Mouse (Mus musculus) limb, embryonic 14.5 days (tissue): ENCODE results near the gene Aldh4a1. TPM values are rescaled to one million over a fixed set of nuclear protein-coding genes. Genes with fewer than 3 reads are reported as not detected.
A peak's percentile ranks its signal among the peaks of the same experiment; 100 is the strongest.

Experiments
- ATAC-seq: fragments of 200-750 bp; cut with Nextera tagmentation; 2 replicates; pipeline ENCODE4 v1.8.0; 2017; ENCODE audit warnings: low read depth, moderate number of reproducible peaks, moderate TSS enrichment; ENCODE audit not compliant: low FRiP score
- DNase-seq: peaks from one replicate; pipeline ENCODE4 v3.0.0-alpha.2; 2015; ENCODE audit warnings: low spot score
- H3K27ac ChIP-seq: fragments of 300-500 bp; sonication (generic); replicated peaks from 2 replicates; pipeline ENCODE4 v1.5.1; 2014; ENCODE audit warnings: low read depth, mild to moderate bottlenecking, low read length, moderate library complexity, mixed read lengths
- H3K27me3 ChIP-seq: fragments of 300-500 bp; sonication (generic); 2 replicates; pipeline ENCODE4 v1.6.1; 2014; ENCODE audit warnings: low read length, mixed read lengths; ENCODE audit not compliant: control insufficient read depth, insufficient read depth
- H3K36me3 ChIP-seq: fragments of 300-500 bp; sonication (generic); 2 replicates; pipeline ENCODE4 v1.6.1; 2014; ENCODE audit warnings: mild to moderate bottlenecking, low read length, moderate library complexity, mixed read lengths; ENCODE audit not compliant: control insufficient read depth, insufficient read depth
- H3K4me1 ChIP-seq: fragments of 300-500 bp; sonication (generic); 2 replicates; pipeline ENCODE4 v1.6.1; 2014; ENCODE audit warnings: antibody characterized with exemption, low read length, mixed read lengths; ENCODE audit not compliant: control insufficient read depth, insufficient read depth
- H3K4me2 ChIP-seq: fragments of 300-500 bp; sonication (generic); replicated peaks from 2 replicates; pipeline ENCODE4 v1.6.1; 2014; ENCODE audit warnings: low read depth, mild to moderate bottlenecking, low read length, moderate library complexity; ENCODE audit not compliant: severe bottlenecking
- H3K4me3 ChIP-seq: fragments of 300-500 bp; sonication (generic); replicated peaks from 2 replicates; pipeline ENCODE4 v1.5.1; 2014; ENCODE audit warnings: low read length
- H3K9ac ChIP-seq: fragments of 300-500 bp; sonication (generic); 2 replicates; pipeline ENCODE4 v1.6.1; 2014; ENCODE audit warnings: mild to moderate bottlenecking, low read depth, low read length, moderate library complexity; ENCODE audit not compliant: severe bottlenecking
- H3K9me3 ChIP-seq: fragments of 300-500 bp; sonication (generic); 2 replicates; pipeline ENCODE4 v1.6.1; 2016; ENCODE audit warnings: low read length; ENCODE audit not compliant: control insufficient read depth
- POLR2A ChIP-seq: fragments of 200-500 bp; IDR thresholded peaks from 2 replicates; pipeline ENCODE4 v1.8.0; 2012; ENCODE audit warnings: inconsistent platforms, mild to moderate bottlenecking, moderate library complexity, borderline replicate concordance; ENCODE audit not compliant: insufficient read depth, insufficient read length; ENCODE audit errors: extremely low read depth
- WGBS: fragments of 180-500 bp; shearing (Covaris S2); extraction: QIAGEN DNeasy Blood & Tissue Kit; methylation state at CpG from one replicate; pipeline ENCODE4 v1.1.7; 2014; 5-methylcytosine and 5-hydroxymethylcytosine counted together
- polyA plus RNA-seq, 2 experiments: library from polyadenylated mRNA; depleted of rRNA in 1 of 2; stranded (reverse) in 1 of 2; unstranded in 1 of 2; fragments of >200 nt; fragmentation: Nextera tagmentation in 1 of 2; extraction: Ambion mirVana in 1 of 2; gene quantifications; 2 replicates each; pipeline versions ENCODE4 v1.2.1 to v1.2.3; 2012 to 2014

Gene Aldh4a1
- polyA plus RNA-seq, 2 experiments = 21.9 to 23.0 TPM

- Histone ChIP-seq H3K9me3 (no peaks in the 10 kb centered on the region), H3K4me1 (peaks cover 12% of the 10 kb centered on the region), H3K36me3 (no peaks in the 10 kb centered on the region), H3K27me3 (no peaks in the 10 kb centered on the region), H3K4me3 (peak overlapping the region; percentile 56), H3K27ac (no peak overlapping the region), H3K4me2 (peak overlapping the region; percentile 74), H3K9ac (peak overlapping the region; percentile 53)
- TF ChIP-seq POLR2A = no peak
- ATAC-seq (no peak), DNase-seq (no peak)
- WGBS = 19% methylated on average over 21 of the region's 21 CpGs
Measured at GRCm38 (mm10) chr4:139623434-139624115, 909 bp downstream of the Aldh4a1 start.

DNA sequence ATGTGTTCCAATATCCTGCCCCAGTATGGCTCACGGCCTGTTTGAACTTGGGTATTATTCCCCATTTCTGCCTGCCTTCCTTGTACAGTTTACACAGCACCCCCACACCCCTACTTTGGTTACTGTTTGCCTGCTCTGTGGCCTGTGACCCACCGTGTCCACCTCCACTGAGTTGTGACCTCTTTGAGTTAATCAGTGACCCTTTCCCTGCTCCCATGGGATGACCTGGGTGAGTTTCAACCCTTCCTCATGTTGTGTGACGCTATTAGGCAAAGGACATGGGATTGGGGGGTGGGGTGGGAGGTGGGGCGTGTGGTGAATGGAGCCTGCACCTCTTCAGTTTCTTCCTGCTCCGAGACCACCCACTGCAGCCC lies 1.4 kb downstream of the Aldh4a1 start:
- H3K4me3 ChIP-seq = peak overlapping the region; percentile 56; the same call in 1 of the 2 replicates
- H3K9ac ChIP-seq = peak overlapping the region; percentile 16; the same call in 1 of the 2 replicates

GRCm38 (mm10) chr4:139624706-139625105 lies 2.0 kb downstream of the Aldh4a1 start:
- ATAC-seq (no peak), DNase-seq (no peak)
- no peaks in the 10 kb centered on the region for H3K36me3 ChIP-seq
- H3K9ac ChIP-seq = 0 out of 2 replicates have a peak overlapping the region, but pooled peaks have one; percentile 16
- no peaks in the 10 kb centered on the region for H3K27me3 ChIP-seq
- H3K4me1 ChIP-seq = peaks cover 12% of the 10 kb centered on the region
- H3K27ac ChIP-seq = no peak overlapping the region
- H3K4me2 ChIP-seq = no peak overlapping the region
- no peak overlapping the region for H3K4me3 ChIP-seq
- TF ChIP-seq POLR2A = no peak
- 69% methylated on average over 10 of the region's 10 CpGs for WGBS
- no peaks in the 10 kb centered on the region for H3K9me3 ChIP-seq

More for the DNA sequence above, 1.4 kb downstream of the Aldh4a1 start:
- ATAC-seq = no peak
- H3K4me1 ChIP-seq = peaks cover 12% of the 10 kb centered on the region
- no peak overlapping the region for H3K27ac ChIP-seq
- H3K9me3 ChIP-seq = no peaks in the 10 kb centered on the region
- 72% methylated on average over 5 of the region's 5 CpGs for WGBS
- DNase-seq = no peak
- H3K27me3 ChIP-seq = no peaks in the 10 kb centered on the region
- H3K36me3 ChIP-seq = no peaks in the 10 kb centered on the region
- TF ChIP-seq POLR2A = no peak
- peak overlapping the region; percentile 74 for H3K4me2 ChIP-seq

- Histone ChIP-seq H3K4me3 (no peak overlapping the region), H3K9ac (no peak overlapping the region), H3K9me3 (no peaks in the 10 kb centered on the region), H3K4me1 (peaks cover 12% of the 10 kb centered on the region), H3K36me3 (no peaks in the 10 kb centered on the region), H3K27me3 (no peaks in the 10 kb centered on the region), H3K27ac (no peak overlapping the region), H3K4me2 (no peak overlapping the region)
- TF ChIP-seq POLR2A = no peak
- 91% methylated on average over 11 of the region's 11 CpGs for WGBS
- DNase-seq = no peak
- ATAC-seq = no peak
Measured at GRCm38 (mm10) chr4:139627361-139627760, 4.7 kb downstream of the Aldh4a1 start.

DNA sequence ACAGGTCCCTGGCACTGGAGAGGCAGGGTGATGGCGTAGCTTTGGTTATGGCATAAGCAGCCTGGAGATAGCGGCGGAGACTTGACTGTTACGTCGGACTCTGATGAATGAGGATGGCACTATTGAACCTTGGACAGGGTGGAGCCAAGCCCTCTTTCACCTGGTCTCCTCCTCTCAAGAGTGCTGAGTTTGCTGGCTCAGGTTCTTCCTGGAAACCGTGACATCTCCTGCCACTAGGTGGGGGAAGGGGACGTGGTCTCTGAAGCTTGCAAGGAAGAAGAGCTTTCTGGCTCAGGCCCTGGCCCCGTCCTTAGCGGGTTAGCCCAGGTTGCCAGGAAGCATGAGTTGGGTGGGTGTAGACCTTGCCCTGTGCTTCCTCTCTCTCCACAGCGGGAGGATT lies 7.5 kb downstream of the Aldh4a1 start:
- Histone ChIP-seq H3K4me3 (no peak overlapping the region), H3K4me1 (no peaks in the 10 kb centered on the region), H3K27ac (no peak overlapping the region), H3K36me3 (no peaks in the 10 kb centered on the region), H3K27me3 (no peaks in the 10 kb centered on the region), H3K9ac (no peak overlapping the region), H3K4me2 (no peak overlapping the region), H3K9me3 (no peaks in the 10 kb centered on the region)
- ATAC-seq = no peak
- no peak for TF ChIP-seq POLR2A
- WGBS = 74% methylated on average over 10 of the region's 10 CpGs
- no peak for DNase-seq
